Mouse (Mus musculus) retina, adult 2 months (tissue): ENCODE data around the gene Gm49354.
"Not testable (repeated sequence)": the region's sequence is repeated elsewhere in the genome, so short reads cannot be mapped to it uniquely, and the experiment has no call there.

Experiments
- DNase-seq: peaks from one replicate; pipeline ENCODE4 v3.0.0-alpha.2; 2012; ENCODE audit warnings: low read depth, low spot score

Gm49354 gene

DNA sequence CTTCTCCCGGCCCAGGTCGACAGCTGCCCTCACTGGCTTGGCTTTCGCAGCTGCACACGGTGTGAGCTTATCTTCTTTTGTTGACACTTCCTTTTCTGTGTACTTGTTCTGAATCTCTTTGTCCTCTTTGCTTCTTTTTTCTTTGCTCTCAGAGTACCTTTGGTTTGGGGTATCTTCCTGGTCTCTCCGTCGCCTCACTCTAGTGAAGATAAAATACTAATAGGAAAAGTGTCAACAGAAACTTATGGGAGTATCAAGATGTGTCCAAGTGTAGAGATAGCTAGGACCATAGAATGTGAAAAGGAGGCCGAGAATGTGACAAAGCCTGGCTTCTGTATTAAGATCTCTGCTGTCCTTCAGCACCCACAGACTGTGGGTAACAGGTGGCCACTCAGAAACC is at the start of gene Gm49354:
Gene Gm49354, minus strand, starts transcription at position 101 of the 400 bp plus-strand sequence.
- no peak for DNase-seq

GRCm38 (mm10) chr13:59825966-59826365 is 43.9 kb upstream of the Gm49354 start:
- no peak for DNase-seq

- DNase-seq: peak; percentile 86
Measured at GRCm38 (mm10) chr13:59822507-59823462, 40.7 kb upstream of the Gm49354 start, which contains the start of gene Tut7. Gene Tut7 (minus strand): TSS chr13:59823147.

GRCm38 (mm10) chr13:59820836-59821235 is 38.8 kb upstream of the Gm49354 start:
- DNase-seq: no peak

DNA sequence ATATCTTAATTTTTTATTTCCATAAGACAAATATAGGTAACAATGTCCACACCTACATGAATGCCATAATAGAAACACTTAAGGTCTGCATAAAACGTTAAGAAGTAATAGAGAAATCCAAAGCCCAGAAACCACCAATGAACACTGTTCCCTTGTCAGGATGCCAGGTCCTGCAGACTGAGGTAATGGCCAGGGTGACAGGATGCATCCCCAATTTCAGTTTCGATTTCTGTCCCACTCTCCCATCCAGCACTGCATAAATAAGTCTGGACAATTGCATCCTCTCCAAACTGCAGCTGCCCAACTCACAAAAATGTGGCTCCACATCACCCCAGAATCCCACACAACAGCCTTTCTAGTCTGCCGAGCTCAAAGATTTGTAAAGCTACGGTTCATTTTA is 38.1 kb upstream of the Gm49354 start:
- DNase-seq: no peak

DNA sequence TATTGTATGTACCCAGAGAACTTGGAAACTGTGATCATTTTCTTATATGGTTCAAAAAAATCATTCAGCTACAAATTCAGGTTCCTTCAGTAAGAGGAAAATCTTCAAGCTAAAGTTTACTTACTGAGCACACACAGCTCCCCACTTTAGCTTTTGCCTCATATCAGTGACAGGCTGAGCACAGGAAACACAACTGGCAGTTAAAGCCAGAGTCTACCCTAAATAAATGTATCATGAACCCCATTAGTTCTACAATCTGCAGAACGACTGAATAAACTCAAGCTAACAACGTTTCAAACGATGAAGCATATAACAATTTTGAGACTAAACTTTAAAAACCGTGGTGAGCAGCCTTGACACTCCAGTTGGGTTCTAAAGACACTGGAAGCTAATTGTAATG is 35.3 kb upstream of the Gm49354 start:
- no peak for DNase-seq

- DNase-seq: no peak
Measured at GRCm38 (mm10) chr13:59814109-59814591, 32.1 kb upstream of the Gm49354 start.

DNA sequence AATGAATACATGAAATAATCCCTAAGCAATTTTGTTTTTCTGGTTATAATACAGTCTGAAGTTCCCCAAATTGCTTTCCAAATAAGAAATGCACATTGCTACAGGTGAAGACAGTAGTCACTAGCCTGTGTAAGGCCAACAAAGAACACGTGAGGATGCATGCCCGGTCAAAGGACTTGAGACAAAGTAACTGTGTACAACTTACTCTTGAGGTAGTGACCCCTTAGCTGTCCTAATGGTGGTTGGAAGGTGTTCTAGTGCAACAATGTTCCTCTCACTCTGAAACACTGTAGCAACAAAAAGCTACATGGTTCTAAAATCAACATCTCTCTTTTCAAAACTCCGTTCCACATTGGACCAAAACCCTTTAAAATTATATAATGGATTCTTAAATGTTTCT is 29.5 kb upstream of the Gm49354 start:
- no peak for DNase-seq

DNA sequence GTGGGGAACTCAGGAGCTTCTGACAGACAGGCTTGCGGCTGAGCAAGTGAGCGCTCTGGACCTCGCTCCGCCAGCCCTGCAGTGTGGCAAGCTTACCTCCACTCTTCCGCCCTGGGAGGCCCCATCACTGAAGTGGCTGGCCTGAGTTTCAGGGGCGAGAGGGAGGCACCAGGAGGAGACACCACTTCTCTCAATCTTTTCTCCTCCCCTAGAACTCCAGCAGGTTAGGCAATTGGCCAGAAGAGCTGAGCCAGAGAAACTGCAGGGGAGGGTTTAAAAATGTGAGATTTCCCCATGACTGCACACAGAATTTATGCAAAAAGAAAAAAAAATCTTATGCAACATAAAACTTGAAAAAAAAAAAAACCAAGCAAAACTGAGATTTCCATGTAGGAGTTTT is 19.0 kb upstream of the Gm49354 start:
- DNase-seq: no peak

DNA sequence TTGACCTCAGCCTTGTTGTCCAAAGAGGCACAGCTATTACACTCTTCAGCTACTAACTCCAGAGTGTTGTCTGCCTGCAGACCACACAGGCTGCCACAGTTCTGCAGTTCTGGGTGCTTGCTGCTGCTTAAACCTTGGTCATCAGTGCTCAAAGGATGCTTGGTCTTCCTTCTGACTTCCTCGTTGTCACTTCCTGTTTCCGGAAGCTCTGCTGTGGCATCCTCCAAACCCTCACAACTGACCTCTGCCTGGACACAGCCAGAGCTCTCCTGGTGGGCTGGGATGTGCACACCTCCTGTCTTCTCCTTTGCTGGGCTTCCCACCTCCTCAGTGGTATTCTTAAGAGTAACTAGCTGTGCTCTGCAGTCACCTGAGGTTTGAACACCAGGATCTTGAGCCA is 18.0 kb upstream of the Gm49354 start:
- no peak for DNase-seq

- no peak for DNase-seq
Measured at GRCm38 (mm10) chr13:59798306-59798705, 16.3 kb upstream of the Gm49354 start.

GRCm38 (mm10) chr13:59796466-59796848 is 14.4 kb upstream of the Gm49354 start:
- DNase-seq: no peak

DNA sequence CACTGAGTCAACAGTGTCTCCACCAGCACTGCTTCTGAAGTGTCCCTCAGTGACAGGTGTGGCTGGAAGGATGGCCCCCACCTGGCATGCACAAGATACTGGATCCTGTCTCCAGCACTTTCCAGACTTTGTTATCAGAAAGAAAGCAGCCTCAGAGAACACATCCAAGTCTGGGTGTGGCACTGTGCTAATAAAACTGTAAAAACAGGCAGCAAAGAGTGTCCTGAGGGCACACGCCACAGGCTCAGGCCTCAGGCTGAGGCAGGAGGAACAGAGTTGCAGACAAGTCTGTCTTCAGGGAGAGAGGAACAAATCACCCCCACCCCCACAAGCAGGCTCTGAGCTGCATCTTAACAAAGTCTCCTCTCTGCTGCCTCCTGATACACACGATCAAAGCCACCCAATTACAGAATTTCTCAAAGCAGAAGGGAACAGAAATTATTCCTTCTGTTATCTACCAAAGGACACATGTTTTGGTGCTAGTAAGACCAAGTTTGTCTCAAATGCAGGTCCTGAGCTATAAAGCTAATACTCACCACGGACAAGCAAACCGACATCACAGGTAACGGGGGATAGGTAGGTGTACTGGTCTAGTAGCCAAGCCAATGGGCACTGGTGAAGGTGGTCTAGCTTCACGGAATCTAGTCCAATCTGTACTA is 13.9 kb upstream of the Gm49354 start:
- DNase-seq: no peak

- DNase-seq: no peak
Measured at GRCm38 (mm10) chr13:59794786-59795185, 12.7 kb upstream of the Gm49354 start.

DNA sequence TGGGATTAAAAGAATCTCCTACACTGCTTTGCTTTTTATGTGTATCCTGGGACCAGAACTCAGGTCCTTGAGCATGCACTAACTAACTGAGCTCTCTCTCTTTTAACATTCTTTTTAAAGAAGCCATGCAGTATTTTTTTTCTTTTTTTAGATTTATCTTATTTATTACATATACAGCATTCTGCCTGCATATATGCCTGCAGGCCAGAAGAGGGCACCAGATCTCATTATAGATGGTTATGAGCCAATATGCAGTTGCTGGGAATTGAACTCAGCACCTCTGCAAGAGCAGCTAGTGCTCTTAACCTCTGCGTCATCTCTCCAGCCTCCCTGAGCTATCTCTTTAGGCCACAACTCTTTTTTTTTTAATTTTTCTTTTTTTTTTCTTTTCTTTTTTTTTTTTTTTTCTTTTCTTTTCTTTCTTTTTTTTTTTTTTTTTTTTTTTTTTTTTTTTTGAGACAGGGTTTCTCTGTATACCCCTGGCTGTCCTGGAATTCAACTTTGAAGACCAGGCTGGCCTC is 2.2 kb downstream of the Gm49354 start:
- not testable (repeated sequence) for DNase-seq

GRCm38 (mm10) chr13:59779213-59779612 is 2.8 kb downstream of the Gm49354 start:
- DNase-seq: no peak

- DNase-seq: no peak
Measured at GRCm38 (mm10) chr13:59775168-59775567, 6.9 kb downstream of the Gm49354 start.

GRCm38 (mm10) chr13:59771257-59771656 is 10.8 kb downstream of the Gm49354 start:
- DNase-seq: no peak

GRCm38 (mm10) chr13:59770847-59771246 is 11.2 kb downstream of the Gm49354 start:
- DNase-seq: no peak

DNA sequence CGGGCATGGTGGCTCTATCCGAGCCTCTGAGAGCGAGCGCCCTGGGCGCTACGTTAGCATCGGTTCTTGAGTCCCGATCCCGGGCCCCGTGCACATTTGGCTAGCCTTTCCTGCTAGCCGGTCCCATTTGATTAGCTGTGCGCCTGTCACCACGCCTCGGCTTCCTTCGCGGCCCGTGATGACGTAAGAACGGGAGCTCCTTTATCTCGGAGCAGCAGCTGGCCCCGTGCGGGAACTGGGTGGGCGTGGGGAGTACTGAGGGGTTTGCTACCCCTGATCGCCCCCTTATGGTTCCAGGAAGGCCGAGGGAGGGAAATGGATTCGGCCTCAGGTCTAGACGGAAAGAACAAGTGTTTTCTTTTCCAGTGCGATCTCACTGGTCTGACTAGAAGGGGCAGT is 11.9 kb downstream of the Gm49354 start:
- DNase-seq: peak; percentile 52

DNA sequence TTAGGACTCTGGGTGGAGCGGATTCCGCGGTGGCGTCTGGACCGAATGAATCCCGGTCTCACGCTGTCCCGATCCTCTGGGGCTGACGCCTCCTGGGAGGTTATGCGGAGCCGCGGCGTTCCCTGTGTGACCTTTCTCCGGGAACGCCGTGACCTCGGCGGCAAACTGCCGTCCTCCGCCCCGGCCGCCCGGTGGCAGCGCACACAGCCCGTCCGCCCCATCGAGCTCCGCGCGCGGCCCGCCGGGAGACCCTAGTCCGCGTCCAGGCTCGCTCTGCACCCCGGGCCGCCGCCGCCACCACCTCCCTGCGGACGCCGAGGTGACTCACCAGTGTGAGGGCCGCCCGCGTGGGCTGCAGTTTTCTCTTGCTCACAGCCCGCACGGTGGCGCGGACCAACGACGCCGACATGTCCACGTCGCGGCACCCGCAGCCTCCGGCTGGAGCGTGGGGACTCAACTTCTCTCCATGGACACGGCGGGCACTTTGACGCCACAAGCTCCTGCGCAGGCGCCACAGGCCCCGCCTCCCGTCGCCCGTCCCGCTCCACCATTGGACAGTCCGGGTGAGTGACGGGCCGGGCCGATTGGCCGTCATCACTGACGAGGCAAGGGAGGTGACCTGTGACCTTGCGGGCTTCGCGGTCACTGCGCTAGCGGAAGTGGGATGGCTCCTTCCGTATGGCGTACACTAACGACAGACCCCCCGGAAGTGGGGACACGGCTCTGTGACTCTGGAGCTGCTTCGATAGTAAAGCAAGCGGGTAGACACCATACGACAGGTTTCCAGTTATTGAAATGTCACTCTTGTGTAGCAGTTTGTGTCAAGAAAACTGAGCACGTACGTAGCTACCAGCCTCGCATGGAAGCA is 12.5 kb downstream of the Gm49354 start, which contains the start of gene Isca1:
Gene Isca1, minus strand, starts transcription at position 515 of the 868 bp plus-strand sequence.
- peak; percentile 91 for DNase-seq
